Mouse (Mus musculus): ENCODE data around the gene Vmn1r49. TPM values are rescaled to one million over a fixed set of nuclear protein-coding genes. Genes with fewer than 3 reads are reported as not detected.

Gene Vmn1r49
- polyA plus RNA-seq (2017; shearing (Covaris generic)): not detected

GRCm38 (mm10) chr6:90078406-90078805, at the start of gene Vmn1r49:
TSS of gene Vmn1r49 (minus strand) at chr6:90078506.

DNA sequence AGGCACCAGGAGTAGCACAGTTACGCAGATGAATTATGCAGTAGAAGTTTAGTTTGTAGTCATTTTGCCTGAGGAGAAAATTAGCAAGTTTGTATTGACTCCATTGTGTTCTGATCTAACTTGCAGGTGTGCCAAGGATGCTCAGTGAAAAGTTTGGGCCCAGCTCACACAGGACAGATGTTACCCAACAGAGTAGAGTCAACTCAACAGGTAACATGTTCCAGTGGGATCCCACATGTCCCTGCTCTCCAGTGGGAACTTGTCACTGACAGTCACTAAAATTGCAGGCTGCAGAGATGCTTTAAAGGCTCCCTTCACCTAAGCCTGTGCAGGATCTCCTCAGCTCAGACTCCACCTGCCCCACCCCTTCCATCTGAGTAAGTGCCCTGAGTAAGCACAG, 44.0 kb upstream of the Vmn1r49 start, which contains the start of gene Vmn1r51:
TSS of gene Vmn1r51 (plus strand) at position 301 of the 400 bp plus-strand sequence.

GRCm38 (mm10) chr6:90101130-90101529, 22.8 kb upstream of the Vmn1r49 start, which contains the start of gene Vmn1r50:
TSS of gene Vmn1r50 (plus strand) at chr6:90101430.

DNA sequence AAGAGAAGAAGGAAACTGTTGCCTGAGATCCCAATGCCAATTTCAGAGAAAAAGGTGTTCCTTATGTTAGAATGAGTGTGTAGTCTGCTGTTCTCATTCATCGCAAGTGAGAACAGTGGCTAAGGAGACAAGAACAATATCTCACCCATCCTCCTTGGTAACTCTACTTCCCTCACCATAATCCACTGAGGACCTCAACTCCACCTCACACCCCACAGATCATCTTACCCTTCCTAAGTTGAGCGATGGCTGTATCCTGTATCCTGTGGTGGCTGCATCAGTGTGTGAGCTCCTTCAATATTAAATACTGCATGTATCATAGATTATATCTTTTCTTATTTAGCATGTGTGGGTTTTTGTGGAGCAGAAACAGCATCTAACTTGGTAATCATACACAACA, 41.6 kb downstream of the Vmn1r49 start, which contains the start of gene Vmn1r48:
TSS of gene Vmn1r48 (minus strand) at position 101 of the 400 bp plus-strand sequence.

Other genes starting within 250 kb of the Vmn1r49 start
- not detected for gene Vmn1r42, start 202.1 kb downstream of the Vmn1r49 start, polyA plus RNA-seq (2017; shearing (Covaris generic))
- gene Vmn1r43, start 202.1 kb downstream of the Vmn1r49 start, polyA plus RNA-seq (2017; shearing (Covaris generic)): not detected
- gene Vmn1r44, start 194.8 kb downstream of the Vmn1r49 start, polyA plus RNA-seq (2017; shearing (Covaris generic)): not detected
- gene Vmn1r45, start 137.9 kb downstream of the Vmn1r49 start, polyA plus RNA-seq (2017; shearing (Covaris generic)): not detected
- not detected for gene Vmn1r46, start 109.2 kb downstream of the Vmn1r49 start, polyA plus RNA-seq (2017; shearing (Covaris generic))
- gene Vmn1r47, start 62.4 kb downstream of the Vmn1r49 start, polyA plus RNA-seq (2017; shearing (Covaris generic)): not detected
- not detected for gene Vmn1r48, start 41.7 kb downstream of the Vmn1r49 start, polyA plus RNA-seq (2017; shearing (Covaris generic))
- gene Vmn1r50, start 22.9 kb upstream of the Vmn1r49 start, polyA plus RNA-seq (2017; shearing (Covaris generic)): not detected
- not detected for gene Vmn1r51, start 44.1 kb upstream of the Vmn1r49 start, polyA plus RNA-seq (2017; shearing (Covaris generic))
- gene Vmn1r52, start 96.3 kb upstream of the Vmn1r49 start, polyA plus RNA-seq (2017; shearing (Covaris generic)): not detected
- not detected for gene V1ra8, start 124.3 kb upstream of the Vmn1r49 start, polyA plus RNA-seq (2017; shearing (Covaris generic))
- gene Vmn1r53, start 145.9 kb upstream of the Vmn1r49 start, polyA plus RNA-seq (2017; shearing (Covaris generic)): not detected
- not detected for gene Vmn1r54, start 167.8 kb upstream of the Vmn1r49 start, polyA plus RNA-seq (2017; shearing (Covaris generic))
- gene BC048671, start 222.7 kb upstream of the Vmn1r49 start, polyA plus RNA-seq (2017; shearing (Covaris generic)): not detected
- gene Chst13, start 246.7 kb upstream of the Vmn1r49 start, polyA plus RNA-seq (2017; shearing (Covaris generic)): not detected